Mouse (Mus musculus): Measurements from ENCODE around the gene Sfmbt1. TPM values are rescaled to one million over a fixed set of nuclear protein-coding genes. Genes with fewer than 3 reads are reported as not detected.

Sfmbt1 gene
- polyA plus RNA-seq, 1 experiment from 2014 or later, result 27.1 TPM

- no peak for ATAC-seq (replicated peaks; ENCODE audit: low FRiP score)
- Histone ChIP-seq H3K4me2 (ENCODE audit: low read depth, low read length, severe bottlenecking) (no peak overlapping the region), H3K27me3 (ENCODE audit: control insufficient read depth, insufficient read depth, low read length) (no peaks in the 10 kb centered on the region), H3K9me3 (ENCODE audit: control insufficient read depth, low read length) (no peaks in the 10 kb centered on the region), H3K4me3 (ENCODE audit: low read depth, low read length) (no peak overlapping the region), H3K36me3 (ENCODE audit: control insufficient read depth, insufficient read depth, low read length) (no peaks in the 10 kb centered on the region), H3K27ac (ENCODE audit: low read depth, low read length) (no peak overlapping the region), H3K4me1 (replicated peaks; ENCODE audit: control insufficient read depth, insufficient read depth, low read length) (no peaks in the 10 kb centered on the region), H3K9ac (ENCODE audit: low read length) (no peak overlapping the region)
- no peak for DNase-seq (ENCODE audit: low spot score)
- 88% methylated on average over 3 of the region's 3 CpGs for WGBS
These were observed 24.0 kb upstream of the Sfmbt1 start for GRCm38 (mm10) chr14:30690685-30691084.

GRCm38 (mm10) chr14:30692439-30692838 is 22.2 kb upstream of the Sfmbt1 start:
- ATAC-seq (replicated peaks; ENCODE audit: low FRiP score) (no peak), DNase-seq (ENCODE audit: low spot score) (no peak)
- 86% methylated on average over 6 of the region's 6 CpGs for WGBS
- H3K9ac ChIP-seq (ENCODE audit: low read length), result no peak overlapping the region
- H3K4me3 ChIP-seq (ENCODE audit: low read depth, low read length), result no peak overlapping the region
- no peaks in the 10 kb centered on the region for H3K27me3 ChIP-seq (ENCODE audit: control insufficient read depth, insufficient read depth, low read length)
- no peak overlapping the region for H3K27ac ChIP-seq (ENCODE audit: low read depth, low read length)
- H3K4me1 ChIP-seq (replicated peaks; ENCODE audit: control insufficient read depth, insufficient read depth, low read length), result no peaks in the 10 kb centered on the region
- H3K4me2 ChIP-seq (ENCODE audit: low read depth, low read length, severe bottlenecking), result no peak overlapping the region
- H3K9me3 ChIP-seq (ENCODE audit: control insufficient read depth, low read length), result no peaks in the 10 kb centered on the region
- no peaks in the 10 kb centered on the region for H3K36me3 ChIP-seq (ENCODE audit: control insufficient read depth, insufficient read depth, low read length)

- no peaks in the 10 kb centered on the region; the same call in 1 of the 2 replicates for H3K4me1 ChIP-seq (replicated peaks; ENCODE audit: control insufficient read depth, insufficient read depth, low read length)
- DNase-seq (ENCODE audit: low spot score), result no peak
These were observed 19.9 kb upstream of the Sfmbt1 start for GRCm38 (mm10) chr14:30694786-30695185.

GRCm38 (mm10) chr14:30695609-30696008 is 19.0 kb upstream of the Sfmbt1 start:
- H3K9me3 ChIP-seq (ENCODE audit: control insufficient read depth, low read length), result no peaks in the 10 kb centered on the region
- H3K9ac ChIP-seq (ENCODE audit: low read length), result no peak overlapping the region
- H3K27ac ChIP-seq (ENCODE audit: low read depth, low read length), result no peak overlapping the region
- H3K36me3 ChIP-seq (ENCODE audit: control insufficient read depth, insufficient read depth, low read length), result no peaks in the 10 kb centered on the region
- no peak overlapping the region for H3K4me3 ChIP-seq (ENCODE audit: low read depth, low read length)
- H3K4me2 ChIP-seq (ENCODE audit: low read depth, low read length, severe bottlenecking), result no peak overlapping the region
- ATAC-seq (replicated peaks; ENCODE audit: low FRiP score) (no peak), DNase-seq (ENCODE audit: low spot score) (no peak)
- H3K4me1 ChIP-seq (replicated peaks; ENCODE audit: control insufficient read depth, insufficient read depth, low read length), result no peaks in the 10 kb centered on the region; the same call in 1 of the 2 replicates
- no peaks in the 10 kb centered on the region for H3K27me3 ChIP-seq (ENCODE audit: control insufficient read depth, insufficient read depth, low read length)
- 80% methylated on average over 4 of the region's 4 CpGs for WGBS

More at GRCm38 (mm10) chr14:30694786-30695185, 19.9 kb upstream of the Sfmbt1 start:
- Histone ChIP-seq H3K9me3 (ENCODE audit: control insufficient read depth, low read length) (no peaks in the 10 kb centered on the region), H3K9ac (ENCODE audit: low read length) (no peak overlapping the region), H3K4me2 (ENCODE audit: low read depth, low read length, severe bottlenecking) (no peak overlapping the region), H3K4me3 (ENCODE audit: low read depth, low read length) (no peak overlapping the region), H3K36me3 (ENCODE audit: control insufficient read depth, insufficient read depth, low read length) (no peaks in the 10 kb centered on the region), H3K27me3 (ENCODE audit: control insufficient read depth, insufficient read depth, low read length) (no peaks in the 10 kb centered on the region), H3K27ac (ENCODE audit: low read depth, low read length) (no peak overlapping the region)
- 82% methylated on average over 2 of the region's 2 CpGs for WGBS
- ATAC-seq (replicated peaks; ENCODE audit: low FRiP score), result no peak

- Histone ChIP-seq H3K27me3 (ENCODE audit: control insufficient read depth, insufficient read depth, low read length) (no peaks in the 10 kb centered on the region), H3K4me1 (replicated peaks; ENCODE audit: control insufficient read depth, insufficient read depth, low read length) (no peaks in the 10 kb centered on the region; the same call in 1 of the 2 replicates), H3K9me3 (ENCODE audit: control insufficient read depth, low read length) (no peaks in the 10 kb centered on the region), H3K4me3 (ENCODE audit: low read depth, low read length) (no peak overlapping the region), H3K27ac (ENCODE audit: low read depth, low read length) (no peak overlapping the region), H3K4me2 (ENCODE audit: low read depth, low read length, severe bottlenecking) (no peak overlapping the region), H3K36me3 (ENCODE audit: control insufficient read depth, insufficient read depth, low read length) (no peaks in the 10 kb centered on the region), H3K9ac (ENCODE audit: low read length) (no peak overlapping the region)
- 72% methylated on average over 15 of the region's 15 CpGs for WGBS
- ATAC-seq (replicated peaks; ENCODE audit: low FRiP score) (no peak), DNase-seq (ENCODE audit: low spot score) (no peak)
These were observed 17.1 kb upstream of the Sfmbt1 start for GRCm38 (mm10) chr14:30697407-30698052.

GRCm38 (mm10) chr14:30699656-30700055 is 15.0 kb upstream of the Sfmbt1 start:
- no peaks in the 10 kb centered on the region for H3K9me3 ChIP-seq (ENCODE audit: control insufficient read depth, low read length)
- no peaks in the 10 kb centered on the region; the same call in 1 of the 2 replicates for H3K4me1 ChIP-seq (replicated peaks; ENCODE audit: control insufficient read depth, insufficient read depth, low read length)
- no peak overlapping the region for H3K9ac ChIP-seq (ENCODE audit: low read length)
- 45% methylated on average over 8 of the region's 8 CpGs for WGBS
- no peak for ATAC-seq (replicated peaks; ENCODE audit: low FRiP score)
- no peaks in the 10 kb centered on the region for H3K36me3 ChIP-seq (ENCODE audit: control insufficient read depth, insufficient read depth, low read length)
- no peaks in the 10 kb centered on the region for H3K27me3 ChIP-seq (ENCODE audit: control insufficient read depth, insufficient read depth, low read length)
- H3K4me3 ChIP-seq (ENCODE audit: low read depth, low read length), result no peak overlapping the region
- no peak overlapping the region for H3K27ac ChIP-seq (ENCODE audit: low read depth, low read length)
- DNase-seq (ENCODE audit: low spot score), result peak; percentile 88
- H3K4me2 ChIP-seq (ENCODE audit: low read depth, low read length, severe bottlenecking), result no peak overlapping the region

- no peaks in the 10 kb centered on the region; the same call in 1 of the 2 replicates for H3K4me1 ChIP-seq (replicated peaks; ENCODE audit: control insufficient read depth, insufficient read depth, low read length)
- ATAC-seq (replicated peaks; ENCODE audit: low FRiP score), result no peak
- H3K4me2 ChIP-seq (ENCODE audit: low read depth, low read length, severe bottlenecking), result no peak overlapping the region
- H3K36me3 ChIP-seq (ENCODE audit: control insufficient read depth, insufficient read depth, low read length), result no peaks in the 10 kb centered on the region
- no peak overlapping the region for H3K9ac ChIP-seq (ENCODE audit: low read length)
- no peaks in the 10 kb centered on the region for H3K9me3 ChIP-seq (ENCODE audit: control insufficient read depth, low read length)
- no peak for DNase-seq (ENCODE audit: low spot score)
- 67% methylated on average over 5 of the region's 5 CpGs for WGBS
- no peak overlapping the region for H3K27ac ChIP-seq (ENCODE audit: low read depth, low read length)
- no peaks in the 10 kb centered on the region for H3K27me3 ChIP-seq (ENCODE audit: control insufficient read depth, insufficient read depth, low read length)
- no peak overlapping the region for H3K4me3 ChIP-seq (ENCODE audit: low read depth, low read length)
These were observed 12.1 kb upstream of the Sfmbt1 start for GRCm38 (mm10) chr14:30702512-30702911.

GRCm38 (mm10) chr14:30703079-30703478 is 11.6 kb upstream of the Sfmbt1 start:
- Histone ChIP-seq H3K4me2 (ENCODE audit: low read depth, low read length, severe bottlenecking) (no peak overlapping the region), H3K27me3 (ENCODE audit: control insufficient read depth, insufficient read depth, low read length) (no peaks in the 10 kb centered on the region), H3K4me3 (ENCODE audit: low read depth, low read length) (no peak overlapping the region), H3K36me3 (ENCODE audit: control insufficient read depth, insufficient read depth, low read length) (no peaks in the 10 kb centered on the region), H3K4me1 (replicated peaks; ENCODE audit: control insufficient read depth, insufficient read depth, low read length) (no peaks in the 10 kb centered on the region), H3K9me3 (ENCODE audit: control insufficient read depth, low read length) (no peaks in the 10 kb centered on the region), H3K27ac (ENCODE audit: low read depth, low read length) (no peak overlapping the region), H3K9ac (ENCODE audit: low read length) (no peak overlapping the region)
- WGBS, result 85% methylated on average over 5 of the region's 5 CpGs
- no peak for DNase-seq (ENCODE audit: low spot score)
- ATAC-seq (replicated peaks; ENCODE audit: low FRiP score), result no peak

All from forebrain, embryonic 11.5 days (tissue).